Mouse (Mus musculus): ENCODE results near the gene Ywhae. TPM values are rescaled to one million over a fixed set of nuclear protein-coding genes. Genes with fewer than 3 reads are reported as not detected.

Gene Ywhae
- total and polyA plus RNA-seq, 3 experiments, result 219 to 1,033 (median 577) TPM

- H3K9me3 ChIP-seq (replicated peaks), result no peaks in the 10 kb centered on the region
- TF ChIP-seq TAL1 (conservative IDR thresholded peaks at IDR 0.05; ENCODE audit: low read depth, low read length) (no peak), GATA1 (IDR thresholded peaks at IDR 0.05; ENCODE audit: borderline replicate concordance, low read length) (no peak), CTCF (IDR thresholded peaks at IDR 0.05; ENCODE audit: low read depth, low read length) (no peak), GATA2 (IDR thresholded peaks at IDR 0.05; ENCODE audit: borderline replicate concordance, low read depth, low read length) (no peak), POLR2AphosphoS5 (IDR thresholded peaks at IDR 0.05; ENCODE audit: insufficient replicate concordance, low read depth, low read length) (no peak)
- DNase-seq (ENCODE audit: low spot score) (no peak), ATAC-seq (ENCODE audit: extremely low read depth, insufficient number of reproducible peaks, low FRiP score, poor library complexity, severe bottlenecking) (no peak)
- H3K4me1 ChIP-seq (ENCODE audit: insufficient read depth, low read depth, low read length), result peaks cover 6% of the 10 kb centered on the region
- H3K27me3 ChIP-seq (ENCODE audit: insufficient read depth, low read length), result no peaks in the 10 kb centered on the region
- no peak overlapping the region for H3K4me3 ChIP-seq (ENCODE audit: low read depth, low read length)
- H3K36me3 ChIP-seq (replicated peaks), result peaks cover 93% of the 10 kb centered on the region
Measured at GRCm38 (mm10) chr11:75762708-75763107, 30.0 kb downstream of the Ywhae start.

GRCm38 (mm10) chr11:75764521-75765023, 31.9 kb downstream of the Ywhae start:
- no peak for DNase-seq (ENCODE audit: low spot score)
- H3K36me3 ChIP-seq (replicated peaks), result peaks cover 86% of the 10 kb centered on the region

GRCm38 (mm10) chr11:75765161-75765560, 32.5 kb downstream of the Ywhae start:
- Histone ChIP-seq H3K27me3 (ENCODE audit: insufficient read depth, low read length) (peaks cover 2% of the 10 kb centered on the region; the same call in 1 of the 2 replicates), H3K36me3 (replicated peaks) (peaks cover 81% of the 10 kb centered on the region), H3K4me3 (ENCODE audit: low read depth, low read length) (no peak overlapping the region), H3K9me3 (replicated peaks) (no peaks in the 10 kb centered on the region), H3K4me1 (ENCODE audit: insufficient read depth, low read depth, low read length) (peaks cover 11% of the 10 kb centered on the region; the same call in 1 of the 2 replicates)
- DNase-seq (ENCODE audit: low spot score), result no peak
- no peak for ATAC-seq (ENCODE audit: extremely low read depth, insufficient number of reproducible peaks, low FRiP score, poor library complexity, severe bottlenecking)
- TF ChIP-seq GATA1 (IDR thresholded peaks at IDR 0.05; ENCODE audit: borderline replicate concordance, low read length) (no peak), TAL1 (conservative IDR thresholded peaks at IDR 0.05; ENCODE audit: low read depth, low read length) (no peak), CTCF (IDR thresholded peaks at IDR 0.05; ENCODE audit: low read depth, low read length) (no peak), GATA2 (IDR thresholded peaks at IDR 0.05; ENCODE audit: borderline replicate concordance, low read depth, low read length) (no peak), POLR2AphosphoS5 (IDR thresholded peaks at IDR 0.05; ENCODE audit: insufficient replicate concordance, low read depth, low read length) (no peak)

More at GRCm38 (mm10) chr11:75764521-75765023, 31.9 kb downstream of the Ywhae start:
- Histone ChIP-seq H3K4me3 (ENCODE audit: low read depth, low read length) (no peak overlapping the region), H3K9me3 (replicated peaks) (no peaks in the 10 kb centered on the region), H3K4me1 (ENCODE audit: insufficient read depth, low read depth, low read length) (peaks cover 10% of the 10 kb centered on the region; the same call in 1 of the 2 replicates), H3K27me3 (ENCODE audit: insufficient read depth, low read length) (no peaks in the 10 kb centered on the region)
- ATAC-seq (ENCODE audit: extremely low read depth, insufficient number of reproducible peaks, low FRiP score, poor library complexity, severe bottlenecking), result no peak
- TF ChIP-seq CTCF (IDR thresholded peaks at IDR 0.05; ENCODE audit: low read depth, low read length) (no peak), TAL1 (conservative IDR thresholded peaks at IDR 0.05; ENCODE audit: low read depth, low read length) (no peak), GATA2 (IDR thresholded peaks at IDR 0.05; ENCODE audit: borderline replicate concordance, low read depth, low read length) (no peak), GATA1 (IDR thresholded peaks at IDR 0.05; ENCODE audit: borderline replicate concordance, low read length) (no peak), POLR2AphosphoS5 (IDR thresholded peaks at IDR 0.05; ENCODE audit: insufficient replicate concordance, low read depth, low read length) (no peak)

- Histone ChIP-seq H3K9me3 (replicated peaks) (no peaks in the 10 kb centered on the region), H3K27me3 (ENCODE audit: insufficient read depth, low read length) (peaks cover 19% of the 10 kb centered on the region), H3K4me1 (ENCODE audit: insufficient read depth, low read depth, low read length) (peaks cover 11% of the 10 kb centered on the region; the same call in 1 of the 2 replicates), H3K36me3 (replicated peaks) (peaks cover 66% of the 10 kb centered on the region), H3K4me3 (ENCODE audit: low read depth, low read length) (no peak overlapping the region)
- ATAC-seq (ENCODE audit: extremely low read depth, insufficient number of reproducible peaks, low FRiP score, poor library complexity, severe bottlenecking) (no peak), DNase-seq (ENCODE audit: low spot score) (no peak)
- TF ChIP-seq GATA1 (IDR thresholded peaks at IDR 0.05; ENCODE audit: borderline replicate concordance, low read length) (no peak), CTCF (IDR thresholded peaks at IDR 0.05; ENCODE audit: low read depth, low read length) (no peak), GATA2 (IDR thresholded peaks at IDR 0.05; ENCODE audit: borderline replicate concordance, low read depth, low read length) (no peak), TAL1 (conservative IDR thresholded peaks at IDR 0.05; ENCODE audit: low read depth, low read length) (no peak), POLR2AphosphoS5 (IDR thresholded peaks at IDR 0.05; ENCODE audit: insufficient replicate concordance, low read depth, low read length) (no peak)
Measured at GRCm38 (mm10) chr11:75767014-75767413, 34.3 kb downstream of the Ywhae start.

GRCm38 (mm10) chr11:75768091-75768989, 35.7 kb downstream of the Ywhae start:
- TF ChIP-seq GATA2 (IDR thresholded peaks at IDR 0.05; ENCODE audit: borderline replicate concordance, low read depth, low read length) (no peak), CTCF (IDR thresholded peaks at IDR 0.05; ENCODE audit: low read depth, low read length) (no peak), GATA1 (IDR thresholded peaks at IDR 0.05; ENCODE audit: borderline replicate concordance, low read length) (no peak), POLR2AphosphoS5 (IDR thresholded peaks at IDR 0.05; ENCODE audit: insufficient replicate concordance, low read depth, low read length) (no peak), TAL1 (conservative IDR thresholded peaks at IDR 0.05; ENCODE audit: low read depth, low read length) (no peak)
- H3K4me3 ChIP-seq (ENCODE audit: low read depth, low read length), result no peak overlapping the region
- peaks cover 11% of the 10 kb centered on the region; the same call in 1 of the 2 replicates for H3K4me1 ChIP-seq (ENCODE audit: insufficient read depth, low read depth, low read length)
- no peak for ATAC-seq (ENCODE audit: extremely low read depth, insufficient number of reproducible peaks, low FRiP score, poor library complexity, severe bottlenecking)
- H3K27me3 ChIP-seq (ENCODE audit: insufficient read depth, low read length), result peaks cover 32% of the 10 kb centered on the region
- DNase-seq (ENCODE audit: low spot score), result no peak
- no peaks in the 10 kb centered on the region for H3K9me3 ChIP-seq (replicated peaks)
- H3K36me3 ChIP-seq (replicated peaks), result peaks cover 53% of the 10 kb centered on the region

- DNase-seq (ENCODE audit: low spot score) (peak; percentile 92), ATAC-seq (ENCODE audit: extremely low read depth, insufficient number of reproducible peaks, low FRiP score, poor library complexity, severe bottlenecking) (peak; percentile 84)
- Histone ChIP-seq H3K36me3 (replicated peaks) (peaks cover 45% of the 10 kb centered on the region), H3K27me3 (ENCODE audit: insufficient read depth, low read length) (peaks cover 38% of the 10 kb centered on the region), H3K4me1 (ENCODE audit: insufficient read depth, low read depth, low read length) (peaks cover 11% of the 10 kb centered on the region; the same call in 1 of the 2 replicates), H3K9me3 (replicated peaks) (no peaks in the 10 kb centered on the region), H3K4me3 (ENCODE audit: low read depth, low read length) (no peak overlapping the region)
- peak; percentile 60 for TF ChIP-seq CTCF (IDR thresholded peaks at IDR 0.05; ENCODE audit: low read depth, low read length)
- TF ChIP-seq GATA1 (IDR thresholded peaks at IDR 0.05; ENCODE audit: borderline replicate concordance, low read length), result no peak
- no peak for TF ChIP-seq TAL1 (conservative IDR thresholded peaks at IDR 0.05; ENCODE audit: low read depth, low read length)
- no peak for TF ChIP-seq POLR2AphosphoS5 (IDR thresholded peaks at IDR 0.05; ENCODE audit: insufficient replicate concordance, low read depth, low read length)
Measured at GRCm38 (mm10) chr11:75769206-75769605, 36.5 kb downstream of the Ywhae start.

Data from G1E (cell line).